Comparison of ENCODE assay signal across 21 mouse cellular contexts in the genomic region with DNA sequence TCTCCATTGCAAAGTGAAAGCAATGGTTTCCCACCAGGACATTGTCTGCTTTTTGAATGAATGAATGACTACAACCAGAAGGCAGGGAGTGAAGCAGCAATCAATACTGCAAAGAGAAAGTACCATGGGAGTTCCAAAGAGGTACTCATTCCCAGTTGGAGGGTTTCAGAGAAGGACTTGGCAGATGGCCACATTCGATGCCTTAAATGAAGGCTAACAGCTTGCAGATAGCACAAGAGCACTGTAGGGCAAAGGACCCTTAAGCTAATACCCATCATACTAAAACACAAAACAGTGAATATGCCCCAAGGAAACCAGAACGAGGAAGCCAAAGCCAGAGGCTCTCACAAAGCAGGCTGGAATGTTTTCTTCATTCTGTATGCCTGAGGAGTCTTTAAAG.
A peak's percentile ranks its signal among the peaks of the same experiment; 100 is the strongest.
DNase-seq lines count a peak whose midpoint lies in the region; ATAC-seq and TF ChIP-seq lines count a peak whose summit lies in the region.
"Had no signal": no experiment of that assay in that cellular context is flagged by ENCODE, and none has a peak within 500 bp of the region (broad histone marks: within the 10 kb centered on the region; RNA-seq: fewer than 3 reads in every experiment).

No protein-coding gene starts in this region.

- no peaks in the 10 kb centered on the region for H3K9me3 ChIP-seq in heart, embryonic 12.5 days (replicated peaks)
- no peaks in the 10 kb centered on the region for H3K9me3 ChIP-seq in lung, embryonic 14.5 days (ENCODE audit: low read depth, low read length)
- H3K9me3 ChIP-seq: embryonic facial prominence, embryonic 15.5 days; forebrain, embryonic 10.5 days; hindbrain, embryonic 13.5 days had no signal

- no peak overlapping the region for H3K4me3 ChIP-seq in heart, embryonic 12.5 days
- H3K4me3 ChIP-seq in lung, embryonic 14.5 days (ENCODE audit: low read depth, low read length), result no peak overlapping the region
- H3K4me3 ChIP-seq: embryonic facial prominence, embryonic 15.5 days; erythroblast, embryonic 14.5 days; forebrain, embryonic 10.5 days; gastrocnemius, adult 2 months; hindbrain, embryonic 13.5 days had no signal

- no peak for DNase-seq in heart, adult 18-20 months
- peak; percentile 59 for DNase-seq in lung, embryonic 14.5 days
- DNase-seq in lung, postnatal 14 days, result no peak
- peak; percentile 4 for DNase-seq in lung, postnatal 36 days
- DNase-seq in lung, postnatal 25 days (ENCODE audit: low spot score), result no peak
- no peak for DNase-seq in gastrocnemius, postnatal 4 days (ENCODE audit: low spot score in 2 of 2)
- DNase-seq: adrenal gland, adult 8-10 months; adrenal gland, postnatal 36 days; cerebellum, adult 11 months; cerebellum, adult 8-10 months; embryo, embryonic 11 days; gastrocnemius, adult 2 months; gastrocnemius, postnatal 25 days; kidney, adult 11 months had no signal

- 43% methylated on average over 2 of the region's 2 CpGs for WGBS in heart, embryonic 12.5 days
- 13% methylated on average over 2 of the region's 2 CpGs for WGBS in lung, embryonic 14.5 days

- H3K27ac ChIP-seq in heart, embryonic 12.5 days (ENCODE audit: poor library complexity, severe bottlenecking), result 0 out of 2 replicates have a peak overlapping the region, but pooled peaks have one; percentile 12
- peak overlapping the region; percentile 63 for H3K27ac ChIP-seq in lung, embryonic 14.5 days (ENCODE audit: low read depth)
- H3K27ac ChIP-seq: embryonic facial prominence, embryonic 15.5 days; forebrain, embryonic 10.5 days; gastrocnemius, adult 2 months; hindbrain, embryonic 13.5 days; hindbrain, postnatal 0 days had no signal

- TF ChIP-seq CTCF in lung, embryonic 14.5 days (IDR thresholded peaks at IDR 0.05; ENCODE audit: low read depth), result no peak

- H3K4me1 ChIP-seq in heart, embryonic 12.5 days (replicated peaks), result peaks cover 23% of the 10 kb centered on the region
- H3K4me1 ChIP-seq in lung, embryonic 14.5 days (ENCODE audit: insufficient read depth), result peaks cover 10% of the 10 kb centered on the region
- H3K4me1 ChIP-seq: embryonic facial prominence, embryonic 15.5 days; forebrain, embryonic 10.5 days; hindbrain, embryonic 13.5 days had no signal

- H3K4me2 ChIP-seq in heart, embryonic 12.5 days, result peak overlapping the region; percentile 18; the same call in 1 of the 2 replicates
- peak overlapping the region; percentile 36 for H3K4me2 ChIP-seq in lung, embryonic 14.5 days
- H3K4me2 ChIP-seq: embryonic facial prominence, embryonic 15.5 days; hindbrain, embryonic 13.5 days had no signal

- no peak overlapping the region for H3K9ac ChIP-seq in heart, embryonic 12.5 days
- no peak overlapping the region for H3K9ac ChIP-seq in lung, embryonic 14.5 days
- H3K9ac ChIP-seq: embryonic facial prominence, embryonic 15.5 days; hindbrain, embryonic 13.5 days had no signal

- no peak for ATAC-seq in heart, embryonic 12.5 days (ENCODE audit: insufficient number of reproducible peaks, low FRiP score)
- peak; percentile 6; the same call in 1 of the 2 replicates for ATAC-seq in lung, embryonic 14.5 days (ENCODE audit: insufficient read depth)
- ATAC-seq: forebrain, embryonic 14.5 days; hindbrain, postnatal 0 days had no signal

- H3K27me3 ChIP-seq in heart, embryonic 12.5 days (replicated peaks), result 0 out of 2 replicates have a peak, but pooled peaks cover 2% of the 10 kb centered on the region
- no peaks in the 10 kb centered on the region for H3K27me3 ChIP-seq in lung, embryonic 14.5 days (ENCODE audit: insufficient read depth, low read length)
- H3K27me3 ChIP-seq: embryonic facial prominence, embryonic 15.5 days; hindbrain, embryonic 13.5 days had no signal

- H3K36me3 ChIP-seq in heart, embryonic 12.5 days, result no peaks in the 10 kb centered on the region
- no peaks in the 10 kb centered on the region for H3K36me3 ChIP-seq in lung, embryonic 14.5 days (ENCODE audit: insufficient read depth)
- H3K36me3 ChIP-seq: embryonic facial prominence, embryonic 15.5 days; forebrain, embryonic 10.5 days; hindbrain, embryonic 13.5 days had no signal

Comparison
In these comparisons a context has a peak if more than half of its experiments do, and no peak if none do; other contexts are left out.
1. DNase-seq: peak in lung, embryonic 14.5 days (single experiment) and lung, postnatal 36 days (single experiment); none in heart, adult 18-20 months (0 of 2), lung, postnatal 14 days (single experiment), lung, postnatal 25 days (single experiment) and gastrocnemius, postnatal 4 days (0 of 2).